Mouse (Mus musculus) left cerebral cortex, adult 2 months (tissue): ENCODE measurements at regions not wholly inside any gene's neighbourhood (a gene's known extent, or its start where the extent isn't known, plus 50 kb on each side); places are given as distances from the start of the nearest gene placed in this dataset.
A peak's percentile ranks its signal among the peaks of the same experiment; 100 is the strongest.

Experiments used
- DNase-seq, 2 experiments: peaks; one replicate each; pipeline ENCODE4 v3.0.0; 2021 to 2022; ENCODE audit warnings: low spot score in 2 of 2, mixed read lengths in 1 of 2; ENCODE audit errors: extremely low spot score in 1 of 2
- H3K27ac ChIP-seq: fragments of 200-600 bp; 2 replicates; pipeline ENCODE4 v1.8.1; 2022
- H3K4me3 ChIP-seq: fragments of 200-600 bp; 2 replicates; pipeline ENCODE4 v1.8.1; 2022
- CTCF ChIP-seq: fragments of 200-600 bp; IDR thresholded peaks from 2 replicates; pipeline ENCODE4 v1.8.1; 2022; ENCODE audit warnings: antibody characterized with exemption, mild to moderate bottlenecking, moderate library complexity
- intact Hi-C: fragments of 180-260 bp; cut with DNase I; formaldehyde crosslinking; loops from one replicate; pipeline ENCODE4 v1.15.1; 2025

GRCm38 (mm10) chr3:70218757-70219360 lies 211.4 kb downstream of the Otol1 start:
- TF ChIP-seq CTCF: no peak
- Histone ChIP-seq H3K4me3 (no peak overlapping the region), H3K27ac (no peak overlapping the region)
- intact Hi-C loops: no loop called here
- DNase-seq: no peak

GRCm38 (mm10) chr3:70223443-70224065 lies 216.1 kb downstream of the Otol1 start:
- no peak for DNase-seq
- no peak overlapping the region for H3K4me3 ChIP-seq
- intact Hi-C loops: loop anchor here (2.0 to 5.0 kb wide), 3 partner anchors 21 to 319 kb away; no protein-coding TSS in a partner anchor
- TF ChIP-seq CTCF: no peak
- no peak overlapping the region for H3K27ac ChIP-seq

GRCm38 (mm10) chr3:70224846-70225245 lies 217.4 kb downstream of the Otol1 start:
- DNase-seq: no peak
- peak overlapping the region; percentile 26 for H3K27ac ChIP-seq
- no peak for TF ChIP-seq CTCF
- no peak overlapping the region for H3K4me3 ChIP-seq
- intact Hi-C loops: loop anchor here (5.0 kb wide), 2 partner anchors 87 to 317 kb away; no protein-coding TSS in a partner anchor

GRCm38 (mm10) chr3:70227165-70227564 lies 219.8 kb downstream of the Otol1 start:
- intact Hi-C loops: no loop called here
- DNase-seq: no peak
- H3K4me3 ChIP-seq: no peak overlapping the region
- TF ChIP-seq CTCF: no peak
- H3K27ac ChIP-seq: no peak overlapping the region

- intact Hi-C loops: no loop called here
- Histone ChIP-seq H3K27ac (no peak overlapping the region), H3K4me3 (no peak overlapping the region)
- DNase-seq: no peak
- no peak for TF ChIP-seq CTCF
These were observed 241.2 kb downstream of the Otol1 start for GRCm38 (mm10) chr3:70248655-70249054.

- no peak for TF ChIP-seq CTCF
- no peak overlapping the region for H3K27ac ChIP-seq
- no peak overlapping the region for H3K4me3 ChIP-seq
- DNase-seq: no peak
- intact Hi-C loops: no loop called here
These were observed 242.5 kb downstream of the Otol1 start for GRCm38 (mm10) chr3:70249922-70250321.

- TF ChIP-seq CTCF: no peak
- intact Hi-C loops: no loop called here
- Histone ChIP-seq H3K4me3 (no peak overlapping the region), H3K27ac (no peak overlapping the region)
- no peak for DNase-seq
These were observed 243.3 kb downstream of the Otol1 start for GRCm38 (mm10) chr3:70250733-70251132.

GRCm38 (mm10) chr3:70263318-70263717 lies 255.9 kb downstream of the Otol1 start:
- intact Hi-C loops: no loop called here
- Histone ChIP-seq H3K4me3 (no peak overlapping the region), H3K27ac (no peak overlapping the region)
- no peak for TF ChIP-seq CTCF
- no peak for DNase-seq

GRCm38 (mm10) chr3:70288590-70289388 lies 281.4 kb downstream of the Otol1 start:
- Histone ChIP-seq H3K4me3 (no peak overlapping the region), H3K27ac (no peak overlapping the region)
- DNase-seq: no peak
- intact Hi-C loops: no loop called here
- TF ChIP-seq CTCF: no peak

GRCm38 (mm10) chr3:70307556-70307955 lies 300.1 kb downstream of the Otol1 start:
- TF ChIP-seq CTCF: no peak
- no peak for DNase-seq
- H3K27ac ChIP-seq: no peak overlapping the region
- H3K4me3 ChIP-seq: no peak overlapping the region
- intact Hi-C loops: no loop called here

- no peak for TF ChIP-seq CTCF
- Histone ChIP-seq H3K4me3 (no peak overlapping the region), H3K27ac (no peak overlapping the region)
- no peak for DNase-seq
- intact Hi-C loops: no loop called here
These were observed 300.6 kb downstream of the Otol1 start for GRCm38 (mm10) chr3:70308061-70308461.

- DNase-seq: no peak
- no peak for TF ChIP-seq CTCF
- Histone ChIP-seq H3K4me3 (no peak overlapping the region), H3K27ac (no peak overlapping the region)
- intact Hi-C loops: no loop called here
These were observed 301.9 kb downstream of the Otol1 start for GRCm38 (mm10) chr3:70309304-70309703.
